Mouse (Mus musculus): Measurements from ENCODE around the gene Ccdc141. TPM values are rescaled to one million over a fixed set of nuclear protein-coding genes. Genes with fewer than 3 reads are reported as not detected.
"Not testable (repeated sequence)": the region's sequence is repeated elsewhere in the genome, so short reads cannot be mapped to it uniquely, and the experiment has no call there.

The Ccdc141 gene
- total RNA-seq, 2 experiments from 2014 or later = 19.3 to 21.7 TPM

DNA sequence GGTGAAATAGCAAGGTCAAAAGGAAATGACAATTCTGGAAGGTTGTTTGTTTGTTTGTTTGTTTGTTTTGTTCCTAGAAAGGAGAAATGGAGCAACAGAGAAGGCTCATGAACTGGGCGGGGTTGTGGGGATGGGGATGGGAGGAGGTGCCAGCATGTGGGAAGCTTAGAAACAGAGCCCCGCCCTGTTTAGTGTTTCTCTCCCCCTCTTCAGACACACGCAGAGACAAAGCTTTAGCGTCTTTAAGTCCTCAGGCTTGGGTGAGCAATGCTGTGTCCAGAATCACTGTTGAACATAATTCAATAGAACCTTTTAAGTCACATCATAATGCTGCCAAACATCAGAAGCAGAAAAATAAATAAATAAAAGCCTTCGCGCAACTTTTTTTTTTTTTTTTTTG is 96.1 kb downstream of the Ccdc141 start:
- DNase-seq (ENCODE audit: low spot score in 2 of 2) = no peak

DNA sequence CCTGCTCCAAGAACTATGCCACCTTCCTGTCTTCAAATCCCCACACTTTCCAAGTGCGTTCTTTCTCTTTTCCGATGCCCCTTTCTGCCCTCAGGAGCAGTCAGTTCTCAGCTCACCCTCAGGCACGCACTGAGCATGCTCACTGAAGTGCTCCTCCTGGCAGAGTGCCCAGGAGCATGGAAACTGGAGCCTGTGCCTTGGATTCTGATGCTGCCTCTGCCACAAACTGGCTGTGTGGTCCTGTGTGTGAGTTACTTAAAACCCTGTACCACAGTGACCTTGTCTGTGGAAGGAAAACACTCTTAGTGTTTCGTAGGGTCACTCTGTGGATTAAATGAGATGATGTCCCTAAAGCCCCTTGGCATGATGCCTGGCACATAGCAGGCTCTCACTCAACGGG is 96.5 kb downstream of the Ccdc141 start:
- no peak for DNase-seq (ENCODE audit: low spot score in 2 of 2)

DNA sequence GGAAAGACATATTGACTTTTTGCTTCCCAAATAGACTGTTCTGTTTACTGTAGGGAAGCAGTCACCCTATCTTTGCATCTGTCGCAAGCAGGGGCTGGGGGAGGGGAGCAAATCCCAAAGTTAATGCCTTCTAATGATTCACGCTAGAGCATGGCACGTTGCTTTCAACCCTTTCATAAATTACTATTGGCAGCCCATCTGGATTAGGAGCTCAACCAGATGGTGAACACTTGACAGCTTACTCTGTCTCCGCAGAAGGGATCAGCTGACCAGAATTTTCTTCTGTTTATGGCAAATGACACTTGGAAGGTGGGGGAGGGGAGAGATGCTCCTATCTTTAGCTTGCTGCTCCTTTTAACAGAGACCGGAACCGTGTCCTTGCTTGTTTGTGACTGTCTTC is 105.1 kb downstream of the Ccdc141 start:
- no peak for DNase-seq (ENCODE audit: low spot score in 2 of 2)

DNA sequence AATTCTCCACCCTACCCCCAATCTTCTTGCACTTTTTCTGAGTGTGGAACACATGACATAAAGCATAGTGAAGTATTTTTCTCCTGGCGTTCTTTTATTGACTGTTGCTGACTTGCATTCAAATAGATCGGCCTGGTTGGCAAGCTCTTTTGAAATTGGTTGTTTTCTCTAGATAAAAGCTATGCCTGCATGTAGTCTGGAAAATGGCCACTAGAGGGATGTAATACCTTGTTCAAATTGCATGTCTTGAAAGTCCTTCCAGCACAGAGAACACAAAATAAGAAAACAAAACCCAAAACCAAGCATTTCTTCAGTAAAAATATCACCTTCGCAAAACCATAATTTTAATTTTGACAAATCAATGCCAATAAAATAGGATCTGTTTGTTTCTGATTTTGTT is 108.6 kb downstream of the Ccdc141 start:
- DNase-seq (ENCODE audit: low spot score in 2 of 2) = no peak

DNA sequence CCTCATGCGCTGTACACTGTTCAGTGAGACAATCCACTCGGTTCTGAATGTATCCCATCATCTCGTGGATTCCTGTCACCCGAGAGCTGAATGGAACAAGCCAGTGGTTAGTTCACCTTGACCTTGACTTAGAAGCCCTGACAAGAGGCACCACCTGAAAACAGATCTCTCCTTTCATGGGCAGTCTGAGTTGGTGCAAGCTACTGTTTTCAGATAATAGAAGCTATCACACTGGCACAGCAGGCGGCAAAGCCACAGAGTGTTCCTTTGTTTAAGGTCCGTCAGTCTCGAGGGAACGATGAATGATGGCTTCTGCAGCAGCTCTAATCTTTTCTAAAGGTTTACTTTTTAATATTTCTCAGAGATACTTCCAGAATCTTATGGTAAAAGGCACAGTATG is 110.8 kb downstream of the Ccdc141 start:
- DNase-seq (ENCODE audit: low spot score in 2 of 2) = no peak

DNA sequence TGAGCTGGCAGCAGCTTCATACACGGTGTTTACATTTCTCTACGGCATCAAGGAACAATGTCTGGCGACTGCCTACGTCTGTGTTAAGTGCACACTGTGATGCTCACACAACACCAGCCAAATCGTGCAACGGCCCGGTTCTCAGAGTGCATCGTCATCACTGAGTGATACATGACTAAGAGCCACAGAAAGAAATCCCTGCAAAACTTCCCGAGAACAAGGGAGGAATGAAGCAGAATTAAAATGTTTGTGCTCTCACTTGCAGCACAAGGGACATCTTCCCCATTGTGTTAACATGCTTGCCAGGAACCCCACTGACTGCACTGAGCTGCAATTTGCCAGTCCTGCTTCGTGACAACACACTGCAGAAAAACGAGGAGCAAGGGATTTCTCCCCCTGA is 114.1 kb downstream of the Ccdc141 start:
- no peak for DNase-seq (ENCODE audit: low spot score in 2 of 2)

DNA sequence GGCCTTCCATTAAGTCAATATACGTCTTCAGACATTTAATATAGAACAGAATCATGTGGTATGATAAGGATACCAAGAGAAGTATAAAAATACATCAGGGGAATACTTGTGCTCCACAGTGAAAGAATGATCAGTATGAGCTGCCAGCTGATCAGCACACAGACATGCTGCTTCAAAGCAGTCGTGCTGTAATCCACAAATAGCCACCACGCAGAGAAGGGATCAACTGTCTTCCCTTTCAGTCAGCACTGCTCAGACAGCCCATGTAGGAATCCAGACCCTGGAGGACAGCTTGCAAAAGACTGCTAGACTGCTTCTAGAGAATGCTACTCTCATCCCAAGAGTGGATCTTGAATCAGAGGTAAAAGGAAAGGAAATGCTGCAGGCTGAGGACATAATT is 127.5 kb downstream of the Ccdc141 start:
- DNase-seq (ENCODE audit: low spot score in 2 of 2) = no peak

DNA sequence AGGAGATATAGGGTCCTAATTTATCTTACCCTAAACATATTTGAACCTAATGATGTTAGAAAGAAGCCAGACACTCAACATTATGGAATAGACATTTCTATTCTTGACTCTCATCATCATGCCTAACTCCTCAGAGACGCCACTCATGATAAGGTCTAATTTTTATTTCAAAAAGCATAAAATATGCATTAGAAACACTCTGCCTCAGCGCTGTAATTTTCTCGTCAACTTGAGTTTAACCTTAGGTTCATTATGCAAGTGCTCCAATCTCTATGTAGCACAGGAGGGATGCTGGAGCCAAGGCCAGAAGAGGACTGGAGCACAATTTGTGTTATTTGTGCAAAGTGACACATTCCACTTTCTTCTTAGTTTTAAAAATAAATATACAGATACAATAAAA is 130.8 kb downstream of the Ccdc141 start:
- no peak for DNase-seq (ENCODE audit: low spot score in 2 of 2)

DNA sequence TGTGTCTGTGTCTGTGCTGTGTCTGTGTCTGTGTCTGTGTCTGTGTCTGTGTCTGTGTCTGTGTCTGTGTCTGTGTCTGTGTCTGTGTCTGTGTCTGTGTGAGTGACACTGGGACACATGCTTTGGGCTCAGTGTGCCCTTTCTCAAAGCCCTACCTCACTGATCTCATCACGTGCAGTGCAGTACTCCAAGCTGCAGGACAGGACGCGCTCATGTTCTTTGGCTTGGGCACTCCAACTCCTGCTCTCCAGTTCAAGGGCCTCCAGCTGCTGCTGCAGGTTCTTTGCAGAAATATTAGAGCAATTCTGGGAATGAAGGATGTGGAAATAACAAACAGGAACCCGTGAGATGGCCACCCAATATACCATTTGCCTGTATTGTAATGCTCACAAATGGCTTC is 131.2 kb downstream of the Ccdc141 start:
- no peak for DNase-seq (ENCODE audit: low spot score in 2 of 2)

DNA sequence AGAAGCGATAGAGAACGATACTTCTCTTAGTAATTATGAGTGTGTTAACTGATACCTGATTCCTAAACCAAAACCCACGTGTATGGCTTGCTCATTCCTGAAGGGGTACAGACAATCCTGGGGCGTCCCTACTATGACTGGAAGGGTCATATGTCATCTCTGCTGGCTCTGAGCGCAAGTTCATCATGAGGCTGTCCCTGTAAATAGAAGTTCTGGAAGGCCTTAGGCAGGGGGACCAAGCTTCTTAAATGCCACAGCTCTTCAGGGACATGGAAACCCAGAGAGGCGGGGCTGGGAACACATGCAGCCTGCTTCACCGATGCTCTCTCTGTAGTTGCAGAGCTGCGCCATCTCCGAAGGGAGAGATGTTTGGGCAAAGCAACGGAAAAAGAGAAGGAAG is 133.2 kb downstream of the Ccdc141 start:
- DNase-seq (ENCODE audit: low spot score in 2 of 2) = no peak

DNA sequence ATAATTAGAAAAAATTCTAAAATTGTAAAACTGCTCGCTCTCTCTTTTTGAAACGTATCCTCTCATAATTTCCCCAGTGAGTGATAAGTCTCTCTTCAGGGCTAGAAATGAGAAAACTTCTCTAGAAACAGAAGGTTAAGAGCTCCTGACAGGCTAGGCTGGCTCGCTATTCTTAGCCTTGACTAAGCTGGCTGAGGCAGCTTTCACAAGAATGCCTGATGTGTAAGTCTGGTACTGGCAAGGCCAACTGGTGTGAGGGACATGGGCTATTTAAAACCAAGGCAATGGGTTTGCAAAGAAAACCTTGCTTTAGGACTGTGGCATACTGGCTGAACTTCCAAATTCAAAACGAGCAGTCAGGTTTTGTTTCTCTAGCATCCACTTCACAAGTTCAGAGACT is 136.3 kb downstream of the Ccdc141 start:
- no peak for DNase-seq (ENCODE audit: low spot score in 2 of 2)

DNA sequence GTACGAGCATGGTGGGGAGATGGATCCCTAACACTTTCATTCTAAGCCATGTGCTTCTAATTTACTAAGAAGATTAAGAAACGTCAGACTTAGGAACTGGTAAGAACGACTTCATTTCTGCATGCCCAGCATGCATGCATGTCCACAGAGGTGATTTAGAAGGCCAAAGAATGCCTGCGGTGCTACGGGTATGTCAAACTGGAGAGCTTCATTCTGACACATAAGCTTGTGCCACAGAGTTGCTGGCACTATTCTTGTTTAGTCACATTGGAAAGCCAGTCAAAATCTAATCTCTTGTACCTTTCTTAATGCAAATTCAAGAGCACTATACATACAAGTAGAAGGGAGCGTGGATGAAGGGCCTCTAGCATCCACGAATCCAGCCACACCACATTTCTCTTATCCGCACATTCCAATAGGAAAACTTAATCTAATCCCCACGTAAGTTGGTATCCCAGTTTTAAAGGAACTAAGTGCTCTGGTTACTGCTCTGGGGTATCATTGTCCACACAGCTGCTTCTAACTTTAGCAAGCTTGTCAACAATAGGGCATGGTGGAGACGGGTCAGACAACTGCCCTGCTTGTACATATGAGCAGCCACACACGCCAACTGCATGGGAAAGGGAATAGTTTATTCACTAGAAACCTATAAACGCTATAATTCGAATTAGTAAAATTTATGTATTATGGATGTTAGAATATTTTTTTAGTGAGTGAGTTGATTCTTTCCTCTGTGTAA is 136.9 kb downstream of the Ccdc141 start:
- no peak for DNase-seq (ENCODE audit: low spot score in 2 of 2)

DNA sequence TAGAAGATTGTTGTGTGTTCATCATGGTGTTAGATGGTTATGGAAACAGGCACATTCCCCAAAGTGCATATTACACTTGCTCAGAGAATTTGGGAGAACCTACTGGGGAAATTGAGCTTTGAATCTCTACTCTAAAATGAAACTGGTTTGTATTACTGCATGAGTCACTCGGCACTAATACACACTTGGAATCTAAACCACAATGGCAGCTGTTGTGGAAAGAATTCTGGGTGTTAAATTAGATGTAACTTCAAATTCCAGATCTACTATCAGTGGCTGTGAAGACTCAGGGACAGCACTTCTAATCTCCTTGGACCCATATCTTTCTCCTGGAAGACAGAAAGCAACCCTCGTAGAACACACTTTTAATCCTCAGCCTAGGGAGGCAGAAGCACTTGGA is 149.8 kb downstream of the Ccdc141 start:
- DNase-seq (ENCODE audit: low spot score in 2 of 2) = no peak

DNA sequence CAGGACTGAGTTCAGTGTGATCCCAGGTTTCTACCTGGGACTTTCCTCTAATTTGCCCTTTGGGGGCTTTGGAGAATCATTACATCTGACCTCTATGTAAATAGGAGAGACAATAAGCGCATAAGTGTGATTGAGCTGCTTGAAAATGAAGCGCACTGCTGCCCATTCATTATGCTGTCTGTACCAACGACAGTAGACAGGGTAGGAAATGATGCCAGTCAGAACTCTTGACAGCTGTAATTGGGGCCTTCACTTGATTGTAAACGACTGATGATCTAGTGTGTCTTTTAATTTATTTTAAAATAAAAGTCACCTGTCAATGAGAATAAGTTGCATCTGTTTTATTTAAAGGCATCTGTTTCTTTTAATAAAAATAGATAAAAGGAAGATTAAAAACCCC is 152.7 kb downstream of the Ccdc141 start:
- DNase-seq (ENCODE audit: low spot score in 2 of 2) = no peak

DNA sequence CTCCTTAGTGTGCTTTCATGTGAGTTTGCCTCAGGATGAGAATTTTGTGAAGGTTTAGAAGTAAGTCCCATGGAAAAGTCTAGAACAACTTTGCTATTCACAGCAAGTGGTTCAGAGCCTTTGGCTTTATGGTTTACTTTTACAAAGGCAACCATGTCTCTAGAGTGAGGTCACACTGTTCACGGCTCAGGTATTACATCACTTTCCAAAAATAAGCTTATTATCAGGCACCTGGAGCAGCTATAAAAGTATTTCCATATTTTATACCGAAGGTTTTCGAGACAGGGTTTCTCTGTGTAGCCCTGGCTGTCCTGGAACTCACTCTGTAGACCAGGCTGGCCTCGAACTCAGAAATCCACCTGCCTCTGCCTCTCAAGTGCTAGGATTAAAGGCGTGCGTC is 157.0 kb downstream of the Ccdc141 start:
- DNase-seq (ENCODE audit: low spot score in 2 of 2) = not testable (repeated sequence)

DNA sequence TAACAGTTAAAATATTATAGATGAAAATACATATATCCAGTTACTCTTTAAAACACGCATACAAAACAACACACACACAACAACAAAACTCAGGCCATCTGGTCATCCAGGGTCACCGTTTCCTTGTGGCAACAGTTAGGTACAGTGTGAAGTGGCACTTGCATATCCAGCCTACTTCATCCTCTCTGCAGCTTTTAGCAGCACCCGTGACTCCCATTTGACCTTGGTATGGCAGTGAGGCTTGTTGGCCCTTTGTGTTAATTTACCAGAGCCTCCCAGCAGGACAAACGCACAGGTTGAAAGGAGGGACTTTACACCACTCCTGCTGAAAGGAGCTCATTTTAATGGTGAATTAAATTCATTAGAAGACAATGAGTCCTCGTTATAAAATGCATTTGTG is 158.5 kb downstream of the Ccdc141 start:
- no peak for DNase-seq (ENCODE audit: low spot score in 2 of 2)

DNA sequence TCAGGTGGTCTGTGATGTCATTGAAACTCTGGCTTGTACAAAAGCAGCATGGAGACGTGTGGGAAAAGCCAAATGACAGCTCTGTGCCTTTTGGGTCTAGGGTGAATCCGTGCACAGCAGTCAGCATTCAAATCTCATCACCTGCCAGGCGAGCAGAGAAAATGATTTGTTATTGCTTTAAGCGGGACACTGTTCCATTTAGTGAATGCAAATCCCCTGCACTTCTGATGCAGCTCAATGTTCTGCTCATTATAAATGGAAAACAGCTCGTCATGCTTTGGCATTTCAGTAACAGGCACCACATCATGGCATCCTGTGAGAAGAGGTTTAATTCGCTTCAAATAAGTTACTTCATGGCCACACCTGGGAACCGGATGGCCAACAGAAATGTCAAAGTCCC is 163.4 kb downstream of the Ccdc141 start:
- no peak for DNase-seq (ENCODE audit: low spot score in 2 of 2)

DNA sequence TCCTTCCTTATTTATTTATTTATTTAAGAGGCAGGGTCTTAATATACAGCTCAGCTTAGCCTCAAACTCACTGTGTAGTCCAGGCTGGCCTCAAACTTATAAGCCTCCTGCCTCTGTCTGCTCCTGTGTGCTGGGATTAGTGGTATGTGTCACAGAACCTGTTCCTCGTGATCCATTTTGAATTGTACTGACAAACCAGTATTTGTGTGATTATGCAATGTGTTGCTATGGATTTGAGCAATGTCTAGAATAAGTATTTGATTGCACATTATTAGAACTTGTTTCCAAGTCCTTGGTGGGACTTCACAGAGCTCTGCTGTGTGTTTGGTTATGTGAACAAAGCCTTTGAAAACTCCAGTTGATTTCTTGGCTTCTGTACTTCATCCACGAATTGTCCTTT is 167.3 kb downstream of the Ccdc141 start:
- no peak for DNase-seq (ENCODE audit: low spot score in 2 of 2)

DNA sequence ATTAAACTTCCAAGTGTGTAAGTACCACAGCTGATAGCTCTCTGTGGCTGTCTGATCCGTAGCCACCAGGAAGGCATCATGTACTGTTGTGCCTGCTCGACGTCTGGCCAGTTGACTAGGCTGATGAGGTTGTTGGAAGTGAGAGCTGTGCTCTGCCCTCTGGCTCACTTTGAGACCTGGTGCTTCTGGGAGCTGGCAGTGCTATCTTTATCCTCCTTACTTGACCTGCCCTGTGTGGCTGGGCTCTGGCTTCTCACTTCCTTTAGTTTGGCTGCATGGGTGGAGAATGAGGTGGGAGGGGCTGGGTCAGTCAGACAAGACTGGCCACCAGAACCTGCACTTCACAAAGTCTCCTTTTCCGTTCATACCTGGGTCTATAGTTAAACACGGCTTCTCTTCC is 172.1 kb downstream of the Ccdc141 start:
- no peak for DNase-seq (ENCODE audit: low spot score in 2 of 2)

DNA sequence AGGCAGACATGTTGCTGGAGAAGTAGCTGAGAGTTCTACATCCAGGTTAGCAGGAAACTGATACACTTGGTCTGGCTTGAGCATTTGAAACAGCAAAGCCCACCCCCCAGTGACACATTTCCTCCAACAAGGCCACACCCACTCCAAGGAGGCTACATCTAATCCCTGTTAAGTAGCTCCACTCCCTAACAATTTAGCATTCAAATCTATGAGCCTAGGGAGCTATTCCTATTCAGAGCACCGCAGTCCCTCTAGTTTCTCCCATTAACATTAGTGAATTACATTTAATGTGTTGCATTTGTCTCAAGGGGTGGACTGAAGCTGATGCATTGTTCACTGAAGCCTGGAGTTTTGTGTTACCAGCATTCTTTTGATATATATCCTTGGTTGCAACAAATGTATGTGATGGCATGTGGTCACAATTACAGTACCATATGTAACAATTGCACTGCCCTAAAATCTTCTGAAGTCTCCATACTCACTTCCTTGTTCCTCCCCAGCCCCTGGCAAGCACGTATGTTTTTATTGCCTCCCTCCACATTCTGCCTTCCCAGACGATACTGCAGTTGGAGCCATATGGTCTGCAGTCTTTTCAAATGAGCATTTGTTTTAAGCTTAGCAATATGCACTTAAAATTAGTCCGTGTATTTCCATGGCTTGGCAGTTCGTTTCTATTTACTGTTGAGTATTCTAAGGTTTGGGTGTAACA is 177.8 kb downstream of the Ccdc141 start:
- DNase-seq (ENCODE audit: low spot score in 2 of 2) = no peak

DNA sequence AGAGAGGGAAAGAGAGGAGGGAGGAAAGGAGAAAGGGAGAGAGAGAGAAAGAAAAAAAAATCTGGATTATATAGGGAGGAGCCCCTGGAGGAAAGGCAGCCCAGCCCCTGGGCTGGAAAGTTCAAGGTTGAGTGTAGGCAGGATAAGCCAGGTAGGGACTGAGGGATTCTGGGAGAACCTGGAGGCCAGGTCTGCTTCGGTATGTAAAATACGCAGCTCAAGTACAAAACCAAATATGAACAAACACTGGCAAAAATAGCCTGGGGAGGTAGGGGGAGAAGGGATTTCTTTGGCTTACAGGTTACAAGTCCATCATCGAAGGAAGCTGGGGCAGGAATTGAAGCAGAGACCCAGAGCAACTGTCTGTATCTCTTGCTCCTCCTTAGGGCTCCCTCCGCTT is 183.1 kb downstream of the Ccdc141 start:
- no peak for DNase-seq (ENCODE audit: low spot score in 2 of 2)

DNA sequence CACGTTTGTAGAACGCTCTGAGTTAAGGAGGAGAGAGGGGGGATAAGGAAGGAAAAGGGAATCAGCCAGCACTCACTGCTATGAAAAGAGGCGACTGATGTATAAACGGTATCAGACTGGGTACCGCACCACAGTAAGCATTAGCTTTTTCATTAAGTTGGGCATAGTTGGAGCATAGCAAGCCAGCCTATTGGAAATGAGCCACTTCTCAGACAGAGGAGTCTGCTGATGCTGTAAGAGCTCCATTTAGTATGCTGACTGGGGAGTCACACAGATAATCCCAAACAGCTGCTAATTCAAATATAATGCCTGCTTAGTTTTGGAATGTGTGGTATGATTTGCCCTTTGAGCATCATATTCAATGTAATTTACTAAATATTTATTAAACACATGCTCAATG is 186.1 kb downstream of the Ccdc141 start:
- DNase-seq (ENCODE audit: low spot score in 2 of 2) = no peak

DNA sequence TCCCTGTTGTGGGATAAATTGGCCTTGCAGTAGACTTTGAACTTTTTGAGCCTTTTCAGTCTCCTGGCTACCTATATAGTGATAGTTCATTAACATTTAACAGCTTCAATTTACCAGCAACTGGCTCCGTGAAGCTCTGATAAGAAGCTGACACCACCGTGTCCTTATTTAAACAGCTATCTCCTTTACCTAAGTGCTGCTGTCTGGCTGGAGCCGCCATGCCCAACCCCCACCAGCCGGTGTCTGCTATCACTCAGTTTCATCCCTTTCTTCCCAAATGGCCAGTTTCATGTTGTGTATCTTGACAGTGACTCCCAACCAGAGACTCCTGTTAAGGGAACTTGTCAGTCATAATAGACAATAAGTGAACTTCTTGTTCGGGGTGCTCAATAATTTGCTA is 186.8 kb downstream of the Ccdc141 start:
- no peak for DNase-seq (ENCODE audit: low spot score in 2 of 2)

Data from adrenal gland, postnatal 4 days (tissue).